Mouse (Mus musculus): ENCODE measurements around the gene Grip1. TPM values are rescaled to one million over a fixed set of nuclear protein-coding genes. Genes with fewer than 3 reads are reported as not detected.

Gene Grip1
- polyA plus RNA-seq, 1 experiment from 2014 or later = 5.0 TPM

DNA sequence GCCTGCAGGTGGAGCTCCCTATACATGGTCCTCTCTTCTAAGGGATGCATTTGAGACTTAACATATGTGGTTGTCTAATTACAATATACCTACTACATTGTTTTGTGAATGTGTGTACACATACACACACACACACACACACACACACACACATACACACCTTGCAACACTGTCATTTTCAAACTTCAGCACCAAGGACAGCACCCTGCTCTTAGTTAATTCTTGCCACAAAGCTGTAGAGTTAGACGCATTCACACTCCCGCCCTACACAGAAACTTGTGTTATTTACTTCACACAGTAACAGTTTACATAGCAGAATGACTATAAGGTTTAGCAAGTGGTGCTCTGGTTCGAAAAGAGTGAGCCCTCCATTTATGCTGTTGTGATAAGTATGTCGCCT, 251.7 kb downstream of the Grip1 start:
- WGBS = 51% methylated on average over 4 of the region's 4 CpGs
- DNase-seq (ENCODE audit: low spot score) = peak; percentile 68
- H3K4me1 ChIP-seq (ENCODE audit: control insufficient read depth, insufficient read depth, low read length) = no peaks in the 10 kb centered on the region

DNA sequence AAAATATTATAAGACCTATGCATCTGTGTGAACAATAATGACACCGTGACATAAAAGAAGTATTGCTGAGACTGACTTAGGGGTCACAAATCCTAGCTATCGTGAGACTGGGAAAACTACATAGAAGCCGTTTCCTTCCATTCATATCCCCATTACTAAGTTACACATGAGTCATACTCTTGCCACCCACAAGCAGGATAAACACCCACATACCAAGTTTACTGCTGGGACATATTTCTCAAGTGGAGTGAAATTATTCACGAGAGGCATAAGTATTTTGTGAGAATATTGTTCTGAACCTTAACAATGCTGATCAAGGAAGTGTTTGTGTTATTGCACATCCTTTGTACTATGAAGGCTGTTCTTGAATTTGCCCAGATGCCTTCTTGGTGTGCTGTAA, 252.7 kb downstream of the Grip1 start:
- ATAC-seq (ENCODE audit: low read depth) (no peak), DNase-seq (ENCODE audit: low spot score) (no peak)
- Histone ChIP-seq H3K9me3 (ENCODE audit: control insufficient read depth, low read length) (no peaks in the 10 kb centered on the region), H3K4me2 (ENCODE audit: low read depth, low read length) (no peak overlapping the region), H3K4me1 (ENCODE audit: control insufficient read depth, insufficient read depth, low read length) (no peaks in the 10 kb centered on the region), H3K36me3 (ENCODE audit: control insufficient read depth, insufficient read depth, low read length) (no peaks in the 10 kb centered on the region), H3K9ac (ENCODE audit: low read depth, low read length) (no peak overlapping the region), H3K27me3 (replicated peaks; ENCODE audit: control insufficient read depth, insufficient read depth, low read length) (no peaks in the 10 kb centered on the region), H3K4me3 (ENCODE audit: low read depth, low read length) (no peak overlapping the region), H3K27ac (replicated peaks; ENCODE audit: low read depth, low read length) (no peak overlapping the region)
- 90% methylated on average over 4 of the region's 4 CpGs for WGBS

More for the DNA sequence above, 251.7 kb downstream of the Grip1 start:
- Histone ChIP-seq H3K9me3 (ENCODE audit: control insufficient read depth, low read length) (no peaks in the 10 kb centered on the region), H3K4me3 (ENCODE audit: low read depth, low read length) (no peak overlapping the region), H3K4me2 (ENCODE audit: low read depth, low read length) (no peak overlapping the region), H3K9ac (ENCODE audit: low read depth, low read length) (no peak overlapping the region), H3K27me3 (replicated peaks; ENCODE audit: control insufficient read depth, insufficient read depth, low read length) (no peaks in the 10 kb centered on the region), H3K36me3 (ENCODE audit: control insufficient read depth, insufficient read depth, low read length) (no peaks in the 10 kb centered on the region), H3K27ac (replicated peaks; ENCODE audit: low read depth, low read length) (no peak overlapping the region)
- ATAC-seq (ENCODE audit: low read depth) = no peak

DNA sequence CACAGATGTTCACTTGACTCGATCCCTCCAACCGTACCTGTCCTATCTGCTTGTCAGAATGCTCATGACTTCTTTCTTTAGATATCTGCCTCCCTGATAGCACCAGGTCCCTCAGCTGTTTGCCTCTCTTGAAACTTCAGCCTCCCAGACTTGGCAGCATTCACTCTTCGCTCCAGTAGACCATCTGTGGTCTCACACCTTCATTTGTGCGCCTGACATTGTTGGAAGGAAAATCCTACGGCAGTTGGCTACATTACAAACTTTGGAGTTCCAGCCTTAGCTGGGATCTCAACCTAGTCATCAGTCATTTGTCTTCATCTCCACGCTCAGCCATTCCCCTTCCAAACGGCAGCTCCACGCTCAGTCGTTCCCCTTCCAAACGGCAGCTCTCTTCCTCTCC, 253.4 kb downstream of the Grip1 start:
- H3K4me3 ChIP-seq (ENCODE audit: low read depth, low read length) = no peak overlapping the region
- no peak overlapping the region for H3K27ac ChIP-seq (replicated peaks; ENCODE audit: low read depth, low read length)
- DNase-seq (ENCODE audit: low spot score) = no peak
- H3K36me3 ChIP-seq (ENCODE audit: control insufficient read depth, insufficient read depth, low read length) = no peaks in the 10 kb centered on the region
- no peak overlapping the region for H3K4me2 ChIP-seq (ENCODE audit: low read depth, low read length)
- no peak overlapping the region for H3K9ac ChIP-seq (ENCODE audit: low read depth, low read length)
- no peaks in the 10 kb centered on the region for H3K4me1 ChIP-seq (ENCODE audit: control insufficient read depth, insufficient read depth, low read length)
- H3K9me3 ChIP-seq (ENCODE audit: control insufficient read depth, low read length) = no peaks in the 10 kb centered on the region
- H3K27me3 ChIP-seq (replicated peaks; ENCODE audit: control insufficient read depth, insufficient read depth, low read length) = no peaks in the 10 kb centered on the region
- WGBS = 89% methylated on average over 10 of the region's 10 CpGs
- ATAC-seq (ENCODE audit: low read depth) = no peak

DNA sequence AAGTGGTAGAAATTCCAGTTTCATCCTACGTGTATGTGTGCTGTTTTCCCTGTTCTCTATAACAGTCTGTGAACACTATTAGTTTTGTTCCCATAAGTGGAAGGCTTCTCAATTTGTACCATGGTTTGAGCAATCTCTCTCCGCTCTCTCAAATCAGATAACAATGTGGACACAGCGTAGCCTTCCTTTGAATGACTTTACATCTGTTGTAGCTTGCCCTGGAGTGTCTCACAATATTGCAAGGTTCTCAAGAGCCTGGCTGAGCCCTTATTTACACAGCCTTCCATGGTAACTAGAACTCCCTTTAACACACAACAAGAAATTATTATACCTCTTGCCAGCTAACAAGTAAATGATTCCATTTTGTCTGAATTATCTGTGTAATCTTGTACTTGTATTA, 268.3 kb downstream of the Grip1 start:
- no peaks in the 10 kb centered on the region for H3K9me3 ChIP-seq (ENCODE audit: control insufficient read depth, low read length)
- no peak overlapping the region for H3K4me3 ChIP-seq (ENCODE audit: low read depth, low read length)
- ATAC-seq (ENCODE audit: low read depth) (no peak), DNase-seq (ENCODE audit: low spot score) (no peak)
- 61% methylated on average over 3 of the region's 3 CpGs for WGBS
- H3K27ac ChIP-seq (replicated peaks; ENCODE audit: low read depth, low read length) = no peak overlapping the region
- H3K4me1 ChIP-seq (ENCODE audit: control insufficient read depth, insufficient read depth, low read length) = no peaks in the 10 kb centered on the region
- no peak overlapping the region for H3K4me2 ChIP-seq (ENCODE audit: low read depth, low read length)
- no peaks in the 10 kb centered on the region for H3K27me3 ChIP-seq (replicated peaks; ENCODE audit: control insufficient read depth, insufficient read depth, low read length)
- no peak overlapping the region for H3K9ac ChIP-seq (ENCODE audit: low read depth, low read length)
- no peaks in the 10 kb centered on the region for H3K36me3 ChIP-seq (ENCODE audit: control insufficient read depth, insufficient read depth, low read length)

DNA sequence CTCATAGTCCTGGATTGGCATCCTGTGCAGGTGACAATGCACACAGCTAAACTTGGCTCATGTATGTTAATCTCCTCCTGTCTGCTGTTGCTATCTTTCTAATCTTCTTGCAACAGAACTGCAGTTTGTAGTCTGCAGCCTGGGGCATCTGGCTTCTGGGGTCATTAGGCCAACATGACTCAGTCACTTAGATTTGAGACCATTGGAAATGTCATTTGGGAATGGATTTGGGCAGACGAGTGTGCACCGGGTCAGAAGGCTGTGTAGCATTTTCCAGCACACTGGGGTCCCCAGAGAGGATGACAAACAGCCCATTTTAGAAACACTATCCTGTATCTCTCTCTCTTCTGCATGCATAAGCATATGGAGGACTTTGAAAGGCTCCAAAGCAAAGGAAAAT, 268.8 kb downstream of the Grip1 start:
- DNase-seq (ENCODE audit: low spot score) = no peak

DNA sequence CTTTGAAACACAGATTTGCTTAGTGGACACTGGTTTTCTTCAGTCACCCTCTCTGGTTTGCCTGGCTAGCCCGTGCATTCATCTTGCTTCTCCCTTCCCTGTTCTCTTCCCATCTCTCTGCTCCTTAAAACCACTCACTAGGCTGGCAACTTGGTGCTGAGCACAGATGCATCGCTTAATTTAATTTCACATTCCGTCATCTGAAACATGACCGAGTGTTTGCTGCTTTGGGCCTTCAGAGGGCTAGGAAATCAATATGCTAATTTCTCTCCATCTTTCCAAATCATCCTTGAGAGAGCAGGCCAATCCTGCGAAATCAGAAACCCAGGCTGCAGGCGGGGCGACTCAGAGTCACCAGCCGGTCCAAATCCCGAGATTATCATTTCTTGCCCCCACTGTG, 270.0 kb downstream of the Grip1 start:
- ATAC-seq (ENCODE audit: low read depth) (no peak), DNase-seq (ENCODE audit: low spot score) (no peak)
- H3K27ac ChIP-seq (replicated peaks; ENCODE audit: low read depth, low read length) = no peak overlapping the region
- H3K36me3 ChIP-seq (ENCODE audit: control insufficient read depth, insufficient read depth, low read length) = no peaks in the 10 kb centered on the region
- H3K9me3 ChIP-seq (ENCODE audit: control insufficient read depth, low read length) = no peaks in the 10 kb centered on the region
- H3K9ac ChIP-seq (ENCODE audit: low read depth, low read length) = no peak overlapping the region
- no peak overlapping the region for H3K4me2 ChIP-seq (ENCODE audit: low read depth, low read length)
- H3K4me1 ChIP-seq (ENCODE audit: control insufficient read depth, insufficient read depth, low read length) = no peaks in the 10 kb centered on the region
- no peak overlapping the region for H3K4me3 ChIP-seq (ENCODE audit: low read depth, low read length)
- H3K27me3 ChIP-seq (replicated peaks; ENCODE audit: control insufficient read depth, insufficient read depth, low read length) = no peaks in the 10 kb centered on the region
- WGBS = 61% methylated on average over 9 of the region's 9 CpGs

More for the DNA sequence above, 268.8 kb downstream of the Grip1 start:
- ATAC-seq (ENCODE audit: low read depth) = no peak
- 23% methylated on average over 2 of the region's 2 CpGs for WGBS
- H3K27me3 ChIP-seq (replicated peaks; ENCODE audit: control insufficient read depth, insufficient read depth, low read length) = no peaks in the 10 kb centered on the region
- H3K4me3 ChIP-seq (ENCODE audit: low read depth, low read length) = no peak overlapping the region
- H3K4me1 ChIP-seq (ENCODE audit: control insufficient read depth, insufficient read depth, low read length) = no peaks in the 10 kb centered on the region
- no peaks in the 10 kb centered on the region for H3K9me3 ChIP-seq (ENCODE audit: control insufficient read depth, low read length)
- H3K9ac ChIP-seq (ENCODE audit: low read depth, low read length) = no peak overlapping the region
- no peaks in the 10 kb centered on the region for H3K36me3 ChIP-seq (ENCODE audit: control insufficient read depth, insufficient read depth, low read length)
- no peak overlapping the region for H3K27ac ChIP-seq (replicated peaks; ENCODE audit: low read depth, low read length)
- H3K4me2 ChIP-seq (ENCODE audit: low read depth, low read length) = no peak overlapping the region

DNA sequence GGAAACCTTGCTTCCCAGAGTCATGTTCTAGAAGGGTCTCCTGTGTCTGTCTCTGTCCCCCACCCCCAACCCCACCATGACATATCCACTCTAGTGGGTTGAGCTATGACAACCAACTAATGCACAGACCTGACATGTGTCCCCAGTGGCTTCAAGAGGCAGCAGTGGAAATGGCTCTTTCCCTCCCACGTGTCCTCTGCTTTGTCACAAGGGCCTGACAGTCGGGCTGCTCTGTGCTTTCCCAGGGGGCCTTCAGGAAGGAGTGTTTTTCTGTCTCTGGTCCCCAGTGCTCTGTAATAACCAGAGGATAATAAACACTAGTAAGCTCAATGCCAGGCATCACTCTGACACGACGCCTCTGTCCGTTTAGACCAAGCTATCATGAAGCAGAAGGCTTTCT, 271.7 kb downstream of the Grip1 start:
- 52% methylated on average over 5 of the region's 5 CpGs for WGBS
- ATAC-seq (ENCODE audit: low read depth) = peak; percentile 84

DNA sequence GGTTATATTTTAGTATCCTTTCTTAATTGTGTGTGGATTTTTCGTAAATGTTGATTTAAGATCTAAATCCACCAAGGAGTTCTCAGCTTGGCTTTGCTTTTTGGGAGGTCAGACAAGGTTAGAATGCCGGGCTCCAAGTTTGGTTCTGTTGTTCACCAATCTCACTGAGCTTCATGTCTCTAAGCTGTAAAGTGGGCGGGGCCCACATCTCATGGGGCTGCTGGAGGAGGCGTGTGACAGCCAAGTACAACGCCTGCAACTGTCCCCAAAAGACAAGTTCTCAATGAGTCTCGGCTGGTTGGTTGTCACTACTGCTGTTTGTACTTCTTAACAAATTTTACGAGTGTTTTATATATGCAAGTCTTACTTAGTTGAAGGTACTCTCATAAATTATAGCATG, 272.3 kb downstream of the Grip1 start:
- no peak overlapping the region for H3K27ac ChIP-seq (replicated peaks; ENCODE audit: low read depth, low read length)
- no peak for ATAC-seq (ENCODE audit: low read depth)
- DNase-seq (ENCODE audit: low spot score) = no peak
- H3K4me3 ChIP-seq (ENCODE audit: low read depth, low read length) = no peak overlapping the region
- H3K4me2 ChIP-seq (ENCODE audit: low read depth, low read length) = no peak overlapping the region
- no peaks in the 10 kb centered on the region for H3K27me3 ChIP-seq (replicated peaks; ENCODE audit: control insufficient read depth, insufficient read depth, low read length)
- H3K9me3 ChIP-seq (ENCODE audit: control insufficient read depth, low read length) = no peaks in the 10 kb centered on the region
- no peaks in the 10 kb centered on the region for H3K36me3 ChIP-seq (ENCODE audit: control insufficient read depth, insufficient read depth, low read length)
- WGBS = 69% methylated on average over 7 of the region's 7 CpGs
- H3K4me1 ChIP-seq (ENCODE audit: control insufficient read depth, insufficient read depth, low read length) = no peaks in the 10 kb centered on the region
- no peak overlapping the region for H3K9ac ChIP-seq (ENCODE audit: low read depth, low read length)

More for the DNA sequence above, 271.7 kb downstream of the Grip1 start:
- Histone ChIP-seq H3K9ac (ENCODE audit: low read depth, low read length) (no peak overlapping the region), H3K4me3 (ENCODE audit: low read depth, low read length) (no peak overlapping the region), H3K9me3 (ENCODE audit: control insufficient read depth, low read length) (no peaks in the 10 kb centered on the region), H3K36me3 (ENCODE audit: control insufficient read depth, insufficient read depth, low read length) (no peaks in the 10 kb centered on the region), H3K27ac (replicated peaks; ENCODE audit: low read depth, low read length) (no peak overlapping the region), H3K27me3 (replicated peaks; ENCODE audit: control insufficient read depth, insufficient read depth, low read length) (no peaks in the 10 kb centered on the region), H3K4me1 (ENCODE audit: control insufficient read depth, insufficient read depth, low read length) (no peaks in the 10 kb centered on the region), H3K4me2 (ENCODE audit: low read depth, low read length) (no peak overlapping the region)
- DNase-seq (ENCODE audit: low spot score) = peak; percentile 36

DNA sequence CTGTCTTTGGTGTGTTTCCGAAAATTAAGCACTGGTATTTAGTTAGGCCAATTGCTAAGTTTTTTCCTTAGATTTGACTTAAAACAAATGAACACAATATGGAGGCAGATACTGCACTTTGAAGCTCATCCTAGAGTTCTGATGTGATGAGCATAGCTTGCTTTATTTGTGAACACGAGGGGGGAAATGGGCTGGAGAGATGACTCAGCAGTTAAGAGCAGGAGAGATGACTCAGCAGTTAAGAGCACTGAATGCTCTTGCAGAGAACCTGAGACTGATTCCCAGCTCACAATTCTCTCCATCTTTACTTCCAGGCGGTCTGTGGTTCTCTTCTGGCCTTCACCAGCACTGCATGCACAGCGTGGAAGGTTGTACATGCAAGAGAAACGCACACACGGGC, 273.3 kb downstream of the Grip1 start:
- no peak overlapping the region for H3K4me3 ChIP-seq (ENCODE audit: low read depth, low read length)
- H3K36me3 ChIP-seq (ENCODE audit: control insufficient read depth, insufficient read depth, low read length) = no peaks in the 10 kb centered on the region
- H3K4me2 ChIP-seq (ENCODE audit: low read depth, low read length) = no peak overlapping the region
- no peaks in the 10 kb centered on the region for H3K4me1 ChIP-seq (ENCODE audit: control insufficient read depth, insufficient read depth, low read length)
- DNase-seq (ENCODE audit: low spot score) (no peak), ATAC-seq (ENCODE audit: low read depth) (no peak)
- WGBS = 87% methylated on average over 6 of the region's 6 CpGs
- H3K9me3 ChIP-seq (ENCODE audit: control insufficient read depth, low read length) = no peaks in the 10 kb centered on the region
- H3K27me3 ChIP-seq (replicated peaks; ENCODE audit: control insufficient read depth, insufficient read depth, low read length) = no peaks in the 10 kb centered on the region
- H3K27ac ChIP-seq (replicated peaks; ENCODE audit: low read depth, low read length) = no peak overlapping the region
- no peak overlapping the region for H3K9ac ChIP-seq (ENCODE audit: low read depth, low read length)
